Mouse (Mus musculus) kidney, postnatal 4 days (tissue): ENCODE data around the gene Etv6.
A peak's percentile ranks its signal among the peaks of the same experiment; 100 is the strongest.

ENCODE experiments used
- DNase-seq, 2 experiments: peaks; one replicate each; pipeline ENCODE4 v3.0.0; 2021; ENCODE audit warnings: mixed read lengths in 2 of 2

Gene Etv6

DNA sequence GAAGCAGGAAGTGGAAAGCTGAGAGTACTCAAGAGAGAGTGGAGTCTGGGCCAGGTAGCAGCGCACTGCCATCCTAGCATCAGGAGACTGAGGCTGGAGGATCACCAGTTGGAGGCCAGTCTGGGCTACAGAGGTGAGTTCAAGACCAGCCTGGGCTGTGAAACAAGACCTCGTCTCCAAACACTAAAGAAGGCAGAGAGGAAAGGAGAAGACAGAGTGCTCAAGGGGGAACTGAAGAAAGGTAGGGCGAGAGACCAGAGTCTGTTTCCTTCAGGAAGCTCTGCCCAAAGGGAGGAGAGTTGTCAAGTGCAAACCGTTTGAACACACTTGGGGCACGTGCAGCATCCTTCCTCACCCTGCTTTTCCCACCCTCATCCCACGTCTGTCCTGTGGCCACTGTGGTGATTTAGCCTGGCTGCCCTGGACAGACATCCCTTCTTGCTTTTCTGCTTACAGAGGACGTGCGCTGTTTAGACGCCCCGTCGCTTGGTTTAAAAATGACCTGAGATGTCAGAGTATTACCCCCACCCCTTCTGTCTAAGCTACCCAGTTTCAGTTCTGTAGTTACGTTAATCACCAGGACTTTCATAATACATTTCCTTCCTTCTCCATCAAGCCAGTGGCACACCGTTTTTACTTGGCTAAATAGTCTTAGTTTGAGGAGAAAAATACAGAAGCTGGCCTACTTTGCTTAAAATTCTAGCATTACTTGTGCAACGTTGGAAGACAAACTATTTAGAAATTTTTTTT is 79.9 kb downstream of the Etv6 start:
- DNase-seq = no peak

DNA sequence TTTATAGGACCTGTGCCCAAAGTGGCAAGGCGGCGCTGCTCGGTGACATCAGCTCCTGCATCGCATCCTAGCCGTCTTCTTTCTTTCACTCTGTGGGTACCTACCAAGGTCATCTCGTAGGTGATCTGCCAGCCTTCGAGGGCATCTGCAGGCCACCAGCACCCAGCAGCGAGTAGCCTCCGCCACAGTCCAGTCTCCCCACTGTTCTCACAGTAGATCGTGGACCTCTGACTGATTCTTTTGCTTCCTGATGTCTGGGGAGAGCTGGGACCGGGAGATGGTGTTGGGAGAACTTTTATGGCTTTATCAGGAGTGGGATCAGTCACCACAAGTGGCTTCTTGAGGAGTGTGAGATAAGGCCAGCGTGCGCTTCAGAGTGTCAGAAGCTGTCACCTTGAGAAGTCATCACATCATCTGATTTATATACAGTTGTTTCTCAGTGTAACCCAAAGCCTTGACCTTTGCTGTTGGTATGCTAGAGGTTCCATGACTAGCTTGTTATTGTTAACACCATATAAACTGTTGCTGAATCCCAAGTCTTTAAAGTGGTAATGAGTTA is 82.0 kb downstream of the Etv6 start:
- DNase-seq = no peak

DNA sequence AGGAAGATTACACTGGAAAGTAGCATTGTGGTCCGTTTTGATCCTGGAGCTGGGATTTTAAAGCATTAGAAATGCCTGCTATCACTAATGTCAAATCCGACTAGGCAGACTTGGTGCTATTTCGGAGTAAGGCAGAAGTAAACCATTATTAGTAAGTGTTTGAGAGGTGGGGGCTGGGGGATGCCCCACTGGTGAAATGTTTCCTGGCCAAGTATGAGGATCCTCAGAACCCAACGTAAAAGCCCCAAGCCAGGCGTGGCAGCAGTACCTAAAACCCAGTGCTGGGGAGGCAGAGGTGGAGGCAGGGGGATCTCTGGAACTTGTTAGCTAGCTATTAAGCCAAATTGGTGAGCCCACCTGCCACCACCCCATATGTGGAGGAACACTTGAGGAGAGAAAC is 83.0 kb downstream of the Etv6 start:
- no peak for DNase-seq

DNA sequence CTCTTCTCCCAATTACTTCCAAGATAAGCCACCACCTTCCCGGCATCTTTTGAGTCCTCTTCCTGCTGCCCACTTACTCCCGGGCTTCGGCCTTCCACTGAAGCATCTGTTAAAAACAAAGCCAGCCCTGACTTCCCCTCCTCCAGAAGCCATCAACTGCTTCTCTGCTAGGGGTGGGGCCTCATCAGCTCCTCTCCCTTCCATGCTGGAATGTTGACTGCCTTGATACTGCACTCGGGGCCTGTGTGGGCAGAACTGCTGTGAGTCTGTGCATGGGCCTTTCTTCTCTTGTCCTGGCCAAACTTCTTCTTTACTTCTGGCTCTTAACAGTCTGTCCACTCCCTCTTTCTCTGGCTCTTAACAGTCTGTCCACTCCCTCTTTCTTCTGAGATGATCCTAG is 83.6 kb downstream of the Etv6 start:
- DNase-seq = peak; percentile 19 to 47

DNA sequence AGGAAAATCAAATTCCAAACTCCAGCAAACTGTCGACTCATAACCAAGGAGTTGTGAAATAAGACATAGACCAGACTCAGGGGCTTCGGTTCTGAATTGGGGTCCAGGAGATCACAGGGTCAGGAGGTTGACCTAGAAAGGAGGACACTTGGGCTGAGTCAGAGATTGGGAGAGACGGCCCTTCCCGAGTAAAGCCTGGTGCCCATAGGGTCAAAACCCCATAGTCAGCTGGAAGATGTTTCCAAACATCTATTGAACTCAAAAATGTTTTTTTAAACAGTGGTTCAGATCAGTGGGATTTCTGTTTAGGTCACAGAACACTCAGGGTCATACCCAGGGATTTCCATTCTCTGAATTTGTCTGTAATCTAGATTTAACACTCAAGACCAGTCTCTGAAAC is 84.7 kb downstream of the Etv6 start:
- no peak for DNase-seq

DNA sequence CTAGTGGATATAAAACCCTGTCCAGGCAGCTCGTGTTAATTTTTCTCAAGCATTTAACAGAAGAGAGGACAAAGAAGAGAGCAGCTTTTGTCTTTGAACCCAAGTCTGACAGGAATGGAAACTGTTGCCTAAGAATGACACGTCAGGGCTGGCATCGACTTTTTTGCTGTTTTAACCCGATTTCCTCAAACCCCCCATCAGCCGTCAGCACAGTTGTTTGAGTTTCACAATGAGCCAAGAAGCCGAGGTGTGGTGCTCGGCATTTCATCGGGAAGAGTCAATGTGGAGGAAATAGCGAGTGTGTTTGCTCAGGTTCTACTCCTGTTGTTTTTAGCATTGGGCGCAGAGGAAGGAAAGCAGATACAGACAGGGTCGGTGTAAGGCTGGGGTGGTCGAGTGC is 85.2 kb downstream of the Etv6 start:
- DNase-seq = no peak

DNA sequence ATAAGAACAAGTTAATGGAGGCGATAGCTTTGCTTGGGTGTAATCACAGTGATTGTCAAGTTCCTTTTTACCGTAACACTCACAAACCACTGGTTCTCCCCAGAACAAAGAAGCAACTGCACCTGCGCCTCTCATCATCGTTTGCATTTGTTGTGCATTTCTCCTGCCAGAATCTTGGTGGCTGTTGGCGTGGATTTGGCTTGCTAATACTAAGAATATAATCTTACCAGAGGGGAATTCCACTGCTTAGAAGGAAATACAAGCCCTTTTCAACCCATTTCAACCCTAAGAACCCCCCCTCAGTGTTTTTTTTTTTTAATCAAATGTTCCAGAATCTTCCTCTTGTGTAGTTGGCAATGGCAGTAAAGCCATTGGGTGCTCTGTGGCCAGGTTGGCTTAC is 87.4 kb downstream of the Etv6 start:
- DNase-seq = no peak

DNA sequence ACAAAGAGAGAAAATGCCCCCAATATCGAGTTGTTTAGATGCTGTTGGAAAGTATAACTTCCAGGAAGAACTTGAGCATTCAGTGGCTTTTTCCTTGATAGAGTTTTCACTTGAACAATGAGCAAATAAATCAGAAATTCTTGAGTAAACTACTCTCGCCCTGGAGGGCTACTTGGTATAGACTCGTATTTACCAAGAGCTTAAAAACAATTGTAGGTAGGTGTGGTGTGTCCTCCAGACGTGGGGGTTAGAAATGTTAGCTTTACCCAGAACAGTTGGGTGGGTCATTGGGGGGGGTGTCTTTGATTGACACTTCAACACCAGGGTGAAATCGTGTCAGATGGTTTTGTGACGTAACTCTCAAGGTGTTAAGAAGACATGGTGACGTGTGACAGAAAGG is 88.0 kb downstream of the Etv6 start:
- no peak for DNase-seq

DNA sequence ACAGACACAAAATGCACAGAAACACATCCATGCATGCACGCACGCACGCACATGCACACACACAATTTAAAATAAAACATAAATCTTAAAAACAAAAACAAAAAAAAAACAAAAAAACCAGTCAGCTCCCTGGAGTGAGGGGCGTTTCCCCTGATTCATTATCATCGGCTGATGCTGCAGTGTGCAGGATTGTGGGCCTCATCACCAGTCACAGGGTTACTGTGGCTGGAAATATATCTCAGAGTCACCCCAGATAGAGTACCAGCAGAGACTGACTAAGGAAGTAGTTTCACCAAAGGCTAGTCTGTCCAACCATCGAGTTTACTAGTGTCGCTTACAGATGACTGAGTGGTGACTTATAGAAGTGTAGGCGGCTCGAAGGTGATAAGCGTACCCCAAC is 88.8 kb downstream of the Etv6 start:
- DNase-seq = no peak

DNA sequence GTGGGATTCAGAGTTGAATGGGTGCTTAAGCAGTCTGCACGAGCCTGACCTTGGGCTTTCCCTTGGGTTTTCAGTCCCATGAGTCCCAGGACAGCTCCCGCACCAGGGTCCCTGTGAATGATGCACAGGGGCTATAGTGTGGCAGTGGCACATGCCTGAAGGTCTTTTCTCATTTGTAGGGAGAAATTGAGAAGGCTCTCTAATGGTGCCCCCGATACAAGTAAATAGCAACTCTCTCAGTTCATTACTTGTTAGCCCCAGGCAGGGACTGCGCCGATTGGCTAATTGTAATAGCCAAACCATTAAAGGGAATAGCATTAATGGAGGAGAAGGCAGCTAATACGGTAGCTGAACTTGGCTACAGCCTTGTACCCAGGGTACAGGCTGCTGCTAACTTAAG is 92.5 kb downstream of the Etv6 start:
- DNase-seq = peak; percentile 23 to 54

DNA sequence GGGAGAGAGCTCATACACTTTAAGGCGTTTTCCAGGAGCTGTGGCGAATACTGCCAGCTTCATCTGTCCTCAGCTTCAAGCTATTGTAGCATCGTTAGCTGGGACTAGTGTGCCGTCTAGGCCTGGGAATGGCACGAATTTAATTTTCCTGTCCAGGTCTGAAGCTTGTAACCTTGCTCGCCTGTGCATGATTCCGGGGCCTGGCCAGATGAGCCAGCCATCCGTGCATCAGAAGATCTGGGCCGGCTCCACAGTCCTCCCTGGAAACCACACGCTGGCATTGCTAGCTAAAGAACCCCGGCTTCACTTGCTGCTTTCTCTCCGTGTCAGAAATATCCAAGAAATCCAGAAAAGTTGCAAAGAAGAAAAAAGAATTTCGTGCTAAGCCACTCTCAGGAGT is 93.1 kb downstream of the Etv6 start:
- DNase-seq = peak; percentile 33 to 54

DNA sequence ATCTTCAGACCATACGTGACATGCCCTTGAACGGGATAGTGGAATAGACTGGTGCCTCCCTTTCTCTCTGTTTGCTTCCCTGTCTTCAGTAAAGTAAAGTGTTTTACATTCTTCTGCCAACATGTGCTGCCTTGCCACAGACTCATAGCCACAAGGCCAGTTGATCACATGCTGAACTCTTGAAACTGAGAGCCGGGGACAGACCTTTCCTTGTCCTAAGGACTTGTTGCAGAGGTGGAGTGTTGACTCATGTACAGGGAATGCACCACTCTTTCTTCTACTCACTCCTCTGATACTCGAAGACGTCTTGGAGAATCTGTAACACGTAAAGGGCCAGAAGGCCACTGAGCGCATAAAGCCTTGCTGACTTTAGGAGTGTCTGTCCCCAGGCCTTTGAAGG is 94.3 kb downstream of the Etv6 start:
- DNase-seq = no peak

DNA sequence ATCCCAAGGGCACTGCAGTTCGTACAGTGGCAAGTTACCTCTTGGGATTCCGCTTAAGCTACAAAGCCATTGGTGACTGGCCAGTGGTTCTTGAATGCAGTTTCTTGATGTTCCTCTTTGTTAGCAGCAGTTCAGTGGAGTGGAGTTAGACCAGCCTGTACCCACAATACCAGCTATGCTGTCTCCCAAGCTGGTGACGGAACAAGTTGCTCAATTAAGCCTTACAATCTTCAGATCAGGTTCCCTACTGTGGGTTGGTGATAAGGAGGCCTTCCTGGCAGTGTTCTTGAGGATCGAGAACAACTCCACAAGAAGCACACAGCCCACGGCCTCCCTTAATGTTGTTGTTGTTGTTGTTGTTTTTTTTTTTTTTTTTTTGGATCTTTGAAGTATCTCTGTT is 95.3 kb downstream of the Etv6 start:
- DNase-seq = no peak

DNA sequence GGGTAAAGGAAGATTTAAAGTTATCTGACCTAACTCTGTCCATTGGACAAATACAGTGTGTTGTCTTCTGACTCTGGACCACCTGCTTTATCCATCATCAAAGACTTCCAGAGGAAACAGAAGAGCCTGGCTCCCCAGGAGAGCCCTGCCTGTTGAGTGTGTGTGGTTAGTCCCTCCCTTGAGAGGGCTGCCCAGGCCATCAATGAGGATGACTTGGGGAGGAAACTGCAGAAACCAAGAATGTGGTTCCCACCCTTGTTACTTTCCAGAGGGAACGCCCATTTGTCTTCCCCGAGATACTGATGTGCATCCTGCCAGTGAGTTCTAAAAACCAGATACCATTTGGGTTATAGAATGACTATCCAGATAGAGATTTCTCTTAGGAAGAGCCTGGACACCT is 96.1 kb downstream of the Etv6 start:
- DNase-seq = no peak

DNA sequence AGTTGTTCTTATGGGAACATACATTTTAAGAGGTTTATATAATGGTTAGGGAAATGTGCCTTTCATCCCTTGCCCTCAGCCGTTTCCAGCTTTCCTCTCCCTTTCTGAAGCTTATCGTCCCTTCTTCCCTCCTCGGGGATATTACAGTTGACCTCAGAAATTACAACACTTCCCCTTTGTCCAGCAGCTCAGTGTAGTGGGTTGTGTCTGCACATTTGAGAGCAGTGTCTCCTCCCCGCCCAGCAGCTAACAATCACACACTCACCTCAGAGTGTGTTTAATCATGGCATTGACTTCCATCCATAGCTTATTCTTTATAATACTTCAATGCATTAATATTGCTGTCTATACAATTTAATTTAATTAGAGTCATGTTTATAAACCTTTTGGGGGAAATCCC is 98.3 kb downstream of the Etv6 start:
- no peak for DNase-seq

DNA sequence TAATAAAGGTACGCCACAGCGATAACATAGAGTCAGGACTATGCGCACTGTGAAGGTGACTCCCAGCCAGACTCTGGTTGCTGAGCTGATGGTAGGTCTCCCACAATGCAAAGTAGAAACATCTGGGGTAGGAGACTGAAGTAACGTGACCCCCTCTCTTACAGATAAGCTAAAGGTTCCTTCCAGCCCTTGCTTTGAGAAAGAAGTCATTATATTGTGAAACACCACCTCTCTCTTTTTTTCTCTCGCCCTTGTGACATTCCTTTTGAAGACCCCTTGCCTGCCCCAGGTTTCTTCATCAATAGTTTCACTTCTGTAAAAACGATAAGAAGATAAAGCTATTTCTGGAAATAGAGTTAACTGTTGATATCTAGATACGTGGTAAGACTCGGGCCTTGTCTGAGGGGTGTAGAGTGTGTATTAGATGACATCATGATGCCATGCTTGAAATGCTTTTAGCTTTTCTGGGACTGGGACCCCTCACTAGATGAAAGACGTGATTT is 99.4 kb downstream of the Etv6 start:
- no peak for DNase-seq

DNA sequence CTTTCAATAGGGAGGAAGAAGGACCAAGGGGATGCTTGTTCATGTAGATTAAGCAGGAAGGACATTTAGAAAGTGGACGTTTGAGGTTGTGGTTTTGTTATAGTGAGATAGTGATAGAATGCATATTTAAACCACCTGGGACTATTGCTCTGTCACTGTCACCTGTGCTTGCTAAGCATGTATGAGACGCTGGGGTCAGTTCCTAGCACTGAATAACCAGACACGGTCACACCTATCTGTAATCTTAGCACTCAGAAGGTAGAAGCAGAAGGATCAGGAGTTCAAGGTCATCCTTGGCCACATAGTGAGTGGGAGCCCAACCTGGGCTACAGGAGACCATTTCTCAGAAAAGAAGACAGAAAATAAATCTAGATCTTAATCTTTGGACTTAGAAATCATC is 100.8 kb downstream of the Etv6 start:
- no peak for DNase-seq

DNA sequence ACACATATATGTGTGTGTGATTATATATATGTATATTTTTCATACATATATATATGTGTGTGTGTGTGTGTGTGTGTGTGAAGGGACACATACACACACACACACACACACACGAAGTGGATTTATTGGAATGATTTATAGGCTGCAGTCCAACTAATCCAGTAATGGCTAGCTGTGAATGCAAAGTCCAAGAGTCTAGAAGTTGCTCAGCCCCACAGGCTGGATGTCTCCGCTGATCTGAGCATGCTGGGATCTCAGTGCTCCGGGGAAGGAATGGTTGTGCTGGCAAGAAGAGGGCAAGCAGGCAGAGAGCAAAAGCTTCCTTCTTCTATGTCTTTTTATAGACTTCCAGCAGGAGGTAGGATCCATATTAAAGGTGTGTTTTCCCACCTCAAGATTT is 103.9 kb downstream of the Etv6 start:
- DNase-seq = no peak

DNA sequence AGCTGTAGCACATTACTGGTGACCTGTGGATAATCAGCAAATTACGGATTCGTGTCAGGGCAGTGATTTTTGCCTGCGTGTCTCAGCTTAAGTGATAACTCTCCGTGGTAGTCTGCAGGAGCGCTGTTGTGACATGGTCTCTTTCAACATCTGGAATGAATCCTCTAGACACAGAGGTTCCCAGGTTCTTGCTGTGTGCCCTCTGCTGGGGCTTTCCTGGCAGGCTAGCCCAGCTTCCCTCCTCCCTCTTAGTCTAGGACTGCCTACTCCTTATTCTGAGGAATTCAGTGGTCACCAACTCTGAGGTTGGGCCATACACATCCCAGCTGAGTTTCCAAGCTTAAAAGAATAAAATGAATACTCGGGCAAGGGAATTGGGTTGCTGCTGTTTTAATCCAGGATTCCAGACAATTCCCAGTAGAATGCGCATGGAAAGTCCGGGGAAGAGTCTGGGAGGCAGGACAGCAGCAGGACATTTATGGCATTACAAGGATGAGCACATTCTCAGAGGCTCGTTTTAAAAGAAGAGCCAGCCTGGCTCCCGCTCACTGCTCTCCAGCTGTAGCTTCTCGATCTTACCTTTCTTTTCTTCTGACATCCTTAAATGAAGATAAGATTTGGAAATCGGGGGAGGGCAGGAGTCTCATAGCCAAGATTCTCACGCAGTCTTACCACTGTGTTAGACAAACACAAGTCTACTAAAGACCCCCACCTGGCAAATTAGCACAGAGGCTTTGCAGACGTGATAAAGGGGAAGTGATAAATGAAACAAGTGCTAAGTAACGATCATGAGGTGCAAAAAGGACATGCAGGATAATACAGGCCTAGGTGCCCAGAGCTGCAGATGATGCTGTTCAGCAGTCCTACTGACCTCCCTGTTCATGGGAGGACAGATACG is 105.5 kb downstream of the Etv6 start:
- DNase-seq = peak in 1 of 2 experiments; percentile 26

DNA sequence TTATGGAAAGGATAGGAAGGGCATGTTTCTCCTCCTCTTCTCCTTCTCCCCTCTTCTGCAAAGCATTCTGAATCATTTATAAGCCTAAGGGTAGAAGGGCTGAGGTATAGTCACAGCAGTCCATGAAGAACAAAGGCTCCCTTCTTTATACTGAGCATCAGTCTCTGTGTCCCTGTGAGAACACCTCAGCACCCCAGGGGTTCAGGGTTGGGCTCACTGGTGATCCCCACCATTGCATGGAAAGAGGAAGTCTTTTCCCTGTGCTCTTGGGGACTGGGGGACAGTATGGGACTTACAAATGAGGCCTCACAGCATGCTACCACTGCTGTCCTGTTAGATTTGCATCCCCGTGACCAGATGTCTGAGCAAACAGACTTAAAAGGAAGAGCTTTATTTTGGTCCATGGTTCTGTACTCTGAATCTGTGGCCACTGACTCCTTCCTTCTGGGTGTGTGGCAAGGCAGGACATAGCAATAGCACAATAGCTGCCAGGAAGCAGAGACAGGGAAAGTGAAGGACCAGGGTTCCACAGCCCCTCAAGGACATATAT is 106.2 kb downstream of the Etv6 start:
- no peak for DNase-seq

DNA sequence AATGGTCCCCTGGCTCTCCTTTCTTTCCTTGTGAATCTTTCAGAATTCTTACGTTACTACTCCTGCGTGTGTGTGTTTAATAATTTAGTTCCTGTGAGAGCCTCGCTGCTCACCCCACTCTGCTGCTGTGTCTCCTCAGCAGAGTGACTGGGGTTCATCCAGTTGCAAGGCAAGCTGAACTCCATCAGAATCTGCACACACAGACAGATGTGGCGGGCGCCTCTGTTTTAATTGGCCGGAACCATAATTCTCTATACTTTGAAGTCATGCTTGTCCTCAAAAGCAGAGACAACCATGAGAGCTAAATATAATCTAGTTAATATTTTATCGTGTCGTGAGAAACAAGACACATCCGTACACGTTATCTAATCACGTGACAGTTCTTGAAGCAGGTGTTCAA is 107.2 kb downstream of the Etv6 start:
- DNase-seq = peak; percentile 43 to 60

DNA sequence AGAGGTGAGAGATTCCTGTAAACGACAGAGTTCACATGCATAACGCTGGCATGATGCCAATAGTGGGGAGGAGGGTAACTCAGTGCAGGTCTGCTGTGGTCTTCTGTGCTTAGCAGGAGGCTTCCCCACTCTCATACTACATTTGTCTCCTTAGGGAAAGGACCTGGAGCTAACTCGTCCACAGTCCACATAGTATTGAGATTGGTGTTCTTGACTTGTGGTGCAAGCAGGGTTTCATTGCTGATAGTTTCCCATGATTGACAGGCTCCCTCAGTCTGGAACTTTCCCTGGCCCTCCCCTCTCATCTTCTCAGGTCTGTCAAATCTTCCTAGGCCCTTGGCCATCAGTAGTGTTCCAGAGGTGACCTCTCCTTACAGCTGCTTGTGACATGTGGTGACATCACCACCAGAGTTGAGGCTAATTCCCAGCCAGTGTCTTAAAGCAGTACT is 108.2 kb downstream of the Etv6 start:
- peak; percentile 35 to 57 for DNase-seq
